Mouse (Mus musculus): ENCODE data around the gene Zeb2.

Zeb2 gene

GRCm38 (mm10) chr2:44944689-44945088 lies 172.5 kb downstream of the Zeb2 start:
- DNase-seq (ENCODE audit: low read depth, low spot score), result no peak

Measured in WW6 (cell line).